Mouse (Mus musculus) CH12.LX (cell line): ENCODE results near the gene Rragd. TPM values are rescaled to one million over a fixed set of nuclear protein-coding genes. Genes with fewer than 3 reads are reported as not detected.

Source experiments
- DNase-seq: peaks from one replicate; pipeline ENCODE4 v3.0.0-alpha.2; 2013; ENCODE audit errors: extremely low read depth
- H3K27ac ChIP-seq: 2 replicates; pipeline ENCODE4 v1.5.1; 2012; ENCODE audit warnings: low read depth, mild to moderate bottlenecking, control low read depth, moderate library complexity; ENCODE audit not compliant: insufficient read depth
- H3K27me3 ChIP-seq: replicated peaks from 2 replicates; pipeline ENCODE3; 2012; ENCODE audit warnings: inconsistent platforms
- H3K36me3 ChIP-seq, 2 experiments: replicated peaks in 1 of 2; 2 replicates each; pipeline versions ENCODE3 to v1.6.1; 2012; ENCODE audit warnings: inconsistent platforms in 1 of 2, low read length in 1 of 2, mild to moderate bottlenecking in 1 of 2, mixed read lengths in 1 of 2, moderate library complexity in 1 of 2; ENCODE audit not compliant: control insufficient read depth in 1 of 2, insufficient read depth in 1 of 2
- H3K4me1 ChIP-seq, 2 experiments: 2 replicates each; pipeline ENCODE4 v1.6.1; 2012; ENCODE audit warnings: inconsistent platforms in 1 of 2, moderate library complexity in 1 of 2; ENCODE audit not compliant: insufficient read depth in 2 of 2, control insufficient read depth in 1 of 2
- H3K4me2 ChIP-seq: 2 replicates; pipeline ENCODE4 v1.6.1; 2012; ENCODE audit warnings: low read depth, mild to moderate bottlenecking, control low read depth; ENCODE audit not compliant: poor library complexity, insufficient read depth, severe bottlenecking
- H3K4me3 ChIP-seq, 3 experiments: fragments of 150-350 bp in 1 of 3; sonication (generic) in 1 of 3; replicated peaks in 1 of 3; 2 replicates each; pipeline versions ENCODE3 to v1.5.1; 2011 to 2012; ENCODE audit warnings: low read depth in 2 of 3, low read length in 2 of 3, mild to moderate bottlenecking in 2 of 3, moderate library complexity in 2 of 3, control low read depth in 1 of 3, improper control_type of control experiment in 1 of 3, inconsistent platforms in 1 of 3, mixed read lengths in 1 of 3; ENCODE audit not compliant: poor library complexity in 1 of 3
- H3K79me2 ChIP-seq: replicated peaks from 2 replicates; pipeline ENCODE4 v1.6.1; 2012; ENCODE audit warnings: mild to moderate bottlenecking, moderate library complexity; ENCODE audit not compliant: control insufficient read depth, poor library complexity, insufficient read depth, severe bottlenecking; ENCODE audit errors: extremely low read depth
- H3K9ac ChIP-seq: 2 replicates; pipeline ENCODE4 v1.6.1; 2012; ENCODE audit warnings: low read depth, mild to moderate bottlenecking, control low read depth, moderate library complexity; ENCODE audit not compliant: insufficient read depth
- H3K9me3 ChIP-seq: replicated peaks from 2 replicates; pipeline ENCODE3; 2012; ENCODE audit warnings: low read length, inconsistent platforms, mixed read lengths
- CTCF ChIP-seq, 2 experiments: IDR thresholded peaks in 1 of 2; conservative IDR thresholded peaks in 1 of 2; 2 replicates each; pipeline ENCODE4 v1.5.1; 2011 to 2012; ENCODE audit warnings: low read depth in 2 of 2, low read length in 2 of 2, improper control_type of control experiment in 1 of 2, inconsistent platforms in 1 of 2, mild to moderate bottlenecking in 1 of 2, moderate library complexity in 1 of 2
- ELF1 ChIP-seq: IDR thresholded peaks from 2 replicates; pipeline ENCODE4 v1.6.1; 2014; ENCODE audit warnings: low read depth, mild to moderate bottlenecking, inconsistent platforms, low read length, improper control_type of control experiment
- GABPA ChIP-seq: IDR thresholded peaks from 2 replicates; pipeline ENCODE4 v1.6.1; 2012; ENCODE audit warnings: low read depth, low read length, improper control_type of control experiment, inconsistent platforms; ENCODE audit not compliant: insufficient replicate concordance
- HCFC1 ChIP-seq: IDR thresholded peaks from 2 replicates; pipeline ENCODE4 v1.6.1; 2012; ENCODE audit warnings: low read depth, mild to moderate bottlenecking, inconsistent platforms, low read length, improper control_type of control experiment
- MAFK ChIP-seq: IDR thresholded peaks from 2 replicates; pipeline ENCODE4 v1.6.1; 2011; ENCODE audit warnings: low read length, improper control_type of control experiment; ENCODE audit not compliant: insufficient replicate concordance
- MAX ChIP-seq: IDR thresholded peaks from 2 replicates; pipeline ENCODE4 v1.6.1; 2011; ENCODE audit warnings: low read length, improper control_type of control experiment
- MAZ ChIP-seq: IDR thresholded peaks from 2 replicates; pipeline ENCODE4 v1.6.1; 2012; ENCODE audit warnings: low read depth, mild to moderate bottlenecking, inconsistent platforms, low read length, improper control_type of control experiment, moderate library complexity
- MEF2A ChIP-seq: IDR thresholded peaks from 2 replicates; pipeline ENCODE4 v1.6.1; 2014; ENCODE audit warnings: low read depth, mild to moderate bottlenecking, inconsistent platforms, low read length, improper control_type of control experiment, borderline replicate concordance
- MXI1 ChIP-seq: IDR thresholded peaks from 2 replicates; pipeline ENCODE4 v1.6.1; 2011; ENCODE audit warnings: mild to moderate bottlenecking, low read depth, low read length, improper control_type of control experiment
- NELFE ChIP-seq: IDR thresholded peaks from 2 replicates; pipeline ENCODE4 v1.6.1; 2011; ENCODE audit warnings: low read depth, low read length, improper control_type of control experiment
- NRF1 ChIP-seq: IDR thresholded peaks from 2 replicates; pipeline ENCODE4 v1.6.1; 2014; ENCODE audit warnings: low read depth, mild to moderate bottlenecking, inconsistent platforms, low read length, improper control_type of control experiment, moderate library complexity
- PAX5 ChIP-seq: IDR thresholded peaks from 2 replicates; pipeline ENCODE4 v1.6.1; 2012; ENCODE audit warnings: low read length, inconsistent platforms, mixed read lengths
- RCOR1 ChIP-seq: conservative IDR thresholded peaks from 2 replicates; pipeline ENCODE4 v1.6.1; 2012; ENCODE audit warnings: low read depth, mild to moderate bottlenecking, inconsistent platforms, low read length, improper control_type of control experiment
- SIN3A ChIP-seq: IDR thresholded peaks from 2 replicates; pipeline ENCODE4 v1.6.1; 2012; ENCODE audit warnings: low read length, improper control_type of control experiment, inconsistent platforms
- TBP ChIP-seq: conservative IDR thresholded peaks from 2 replicates; pipeline ENCODE4 v1.6.1; 2011; ENCODE audit warnings: low read depth, low read length, improper control_type of control experiment
- TCF12 ChIP-seq: IDR thresholded peaks from 2 replicates; pipeline ENCODE4 v1.6.1; 2014; ENCODE audit warnings: low read depth, mild to moderate bottlenecking, inconsistent platforms, low read length, improper control_type of control experiment
- UBTF ChIP-seq: IDR thresholded peaks from 2 replicates; pipeline ENCODE4 v1.6.1; 2012; ENCODE audit warnings: low read depth, mild to moderate bottlenecking, inconsistent platforms, low read length, improper control_type of control experiment, moderate library complexity
- USF2 ChIP-seq: conservative IDR thresholded peaks from 2 replicates; pipeline ENCODE4 v1.6.1; 2011; ENCODE audit warnings: low read depth, low read length, improper control_type of control experiment
- ZC3H11A ChIP-seq: IDR thresholded peaks from 2 replicates; pipeline ENCODE4 v1.6.1; 2012; ENCODE audit warnings: low read depth, mild to moderate bottlenecking, inconsistent platforms, low read length, improper control_type of control experiment
- ZMIZ1 ChIP-seq: IDR thresholded peaks from 2 replicates; pipeline ENCODE4 v1.6.1; 2012; ENCODE audit warnings: low read depth, mild to moderate bottlenecking, inconsistent platforms, low read length, improper control_type of control experiment
- ZNF384 ChIP-seq: IDR thresholded peaks from 2 replicates; pipeline ENCODE4 v1.6.1; 2012; ENCODE audit warnings: low read depth, low read length, improper control_type of control experiment, inconsistent platforms
- dilution Hi-C: fragments of 300-500 bp; cut with MboI; formaldehyde crosslinking; loops from 2 replicates; pipeline ENCODE4 v1.14.3; 2020; ENCODE audit warnings: low sequenced_read_pairs; ENCODE audit not compliant: extremely low pct_unique_long_range_greater_than_20kb, extremely low pct_ligation_motif_present
- in situ Hi-C: fragments of 300-500 bp; cut with MboI; formaldehyde crosslinking; loops from 3 replicates; pipeline ENCODE4 v1.14.3; 2019; ENCODE audit warnings: low sequenced_read_pairs, low pct_ligation_motif_present, low pct_unique_long_range_greater_than_20kb, mixed read lengths
- polyA plus RNA-seq: library from polyadenylated mRNA; unstranded; fragments of >175 nt; gene quantifications from 2 replicates; pipeline ENCODE4 v1.2.1, GENCODE M21; 2012; ENCODE audit warnings: low read depth; ENCODE audit not compliant: insufficient read length
- total RNA-seq, 2 experiments: library from RNA; depleted of rRNA; stranded (reverse); fragments of 300-350 nt in 1 of 2; fragments of >200 nt in 1 of 2; gene quantifications; 2 replicates each; pipeline ENCODE4 v1.2.3; 2012 to 2014

Rragd gene
- total and polyA plus RNA-seq, 3 experiments, result 0.46 to 1.4 (median 1.1) TPM

DNA sequence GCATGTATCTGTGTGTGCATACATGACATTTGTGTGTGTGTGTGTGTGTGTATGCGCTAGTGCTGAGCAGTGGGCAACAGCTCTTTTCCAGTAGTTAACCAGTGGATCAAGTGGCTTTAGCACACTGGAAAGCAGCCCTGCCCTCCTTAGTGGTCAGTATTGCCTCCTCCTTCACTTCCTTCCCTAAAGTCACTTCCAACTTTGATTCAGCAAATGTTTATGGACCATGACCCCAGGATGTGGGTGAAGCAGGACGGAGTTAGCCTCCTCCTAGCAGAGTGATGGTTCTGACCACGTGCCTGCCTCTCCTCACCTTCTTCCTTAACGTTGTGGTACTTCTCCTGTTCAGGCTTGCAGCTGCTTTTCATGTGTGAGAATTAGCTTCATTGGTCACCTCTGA, 57.0 kb downstream of the Rragd start:
- H3K36me3 ChIP-seq, result peaks cover 70 to 89% of the 10 kb centered on the region in 2 experiments
- no peak for DNase-seq
- peaks cover 31% of the 10 kb centered on the region for H3K79me2 ChIP-seq
- H3K9ac ChIP-seq, result no peak overlapping the region
- H3K27ac ChIP-seq, result no peak overlapping the region
- dilution Hi-C loops (no loop called here), in situ Hi-C loops (loop anchor here (10.0 kb wide), 1 partner anchor 255 kb away; the partner anchor contains the start of gene Pnrc1)
- peaks cover 6% of the 10 kb centered on the region for H3K9me3 ChIP-seq
- no peak overlapping the region for H3K4me3 ChIP-seq
- no peak overlapping the region for H3K4me2 ChIP-seq
- TF ChIP-seq NELFE (no peak), GABPA (no peak), MAZ (no peak), RCOR1 (no peak), MXI1 (no peak), ZC3H11A (no peak), HCFC1 (no peak), NRF1 (no peak), MEF2A (no peak), CTCF (conservative IDR thresholded peaks at IDR 0.05 in 1 of 2, IDR thresholded peaks at IDR 0.05 in 1 of 2; ENCODE audit: low read depth in 2 of 2, low read length in 2 of 2) (no peak), UBTF (no peak), PAX5 (no peak), MAX (no peak), MAFK (no peak), ZNF384 (no peak), TBP (no peak), TCF12 (no peak)
- TF ChIP-seq, all 38 proteins: peak for 0
- Histone ChIP-seq H3K27me3 (no peaks in the 10 kb centered on the region), H3K4me1 (peaks cover 0 to 8% of the 10 kb centered on the region in 2 experiments; a peak in 1 of 4 replicates)

DNA sequence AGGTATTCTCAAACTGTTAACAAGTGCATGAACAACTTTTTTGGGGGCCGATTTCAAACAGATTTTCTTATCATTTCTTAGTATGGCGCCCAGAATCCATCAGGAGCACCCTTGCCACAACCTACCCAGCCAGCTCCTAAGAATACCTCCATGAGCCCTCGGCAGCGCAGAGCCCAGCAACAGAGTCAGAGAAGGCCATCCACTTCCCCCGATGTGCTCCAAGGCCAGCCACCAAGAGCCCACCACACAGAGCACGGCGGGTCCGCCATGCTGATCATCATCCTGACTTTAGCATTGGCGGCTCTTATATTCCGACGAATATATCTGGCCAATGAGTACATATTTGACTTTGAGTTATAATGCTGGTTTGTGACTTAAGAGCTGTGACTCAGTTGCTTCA, 66.8 kb downstream of the Rragd start:
- dilution Hi-C loops (no loop called here), in situ Hi-C loops (no loop called here)
- H3K4me3 ChIP-seq, result no peak overlapping the region
- no peak overlapping the region for H3K9ac ChIP-seq
- H3K79me2 ChIP-seq, result no peaks in the 10 kb centered on the region
- no peak for TF ChIP-seq USF2
- no peak for TF ChIP-seq HCFC1
- no peak for TF ChIP-seq MAZ
- TF ChIP-seq ZNF384, result no peak
- no peak for TF ChIP-seq ZMIZ1
- no peak for TF ChIP-seq ELF1
- no peak for TF ChIP-seq SIN3A
- TF ChIP-seq MEF2A, result no peak
- no peak for TF ChIP-seq NRF1
- no peak for TF ChIP-seq GABPA
- H3K4me2 ChIP-seq, result no peak overlapping the region
- no peak overlapping the region for H3K27ac ChIP-seq
- H3K9me3 ChIP-seq, result no peaks in the 10 kb centered on the region
- H3K4me1 ChIP-seq, result peaks cover 10 to 24% of the 10 kb centered on the region in 2 experiments
- no peak for DNase-seq
- H3K36me3 ChIP-seq, result peaks cover 48 to 83% of the 10 kb centered on the region in 2 experiments
- H3K27me3 ChIP-seq, result no peaks in the 10 kb centered on the region
